Mouse (Mus musculus): ENCODE measurements at regions not wholly inside any gene's neighbourhood (a gene's known extent, or its start where the extent isn't known, plus 50 kb on each side); places are given as distances from the start of the nearest gene placed in this dataset.

- intact Hi-C loops (cut with DNase I): no loop called here
Observed at GRCm38 (mm10) chr8:26868101-26868848, 108.8 kb upstream of the Zfp703 start.

DNA sequence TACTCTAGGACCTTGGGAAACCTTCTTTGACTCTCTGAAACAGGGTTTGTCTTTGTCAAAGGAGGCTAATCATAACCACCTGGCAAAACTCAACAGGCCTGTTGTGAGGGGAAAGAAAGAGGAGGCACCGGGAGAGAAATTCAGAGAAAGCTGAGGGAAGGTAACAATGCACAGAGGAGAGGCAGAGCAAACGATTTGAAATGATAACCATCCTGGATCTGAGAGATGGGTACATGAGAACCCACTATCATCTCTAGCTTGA, 108.3 kb upstream of the Zfp703 start:
- intact Hi-C loops (cut with DNase I): no loop called here

- intact Hi-C loops (cut with DNase I): no loop called here
Observed at GRCm38 (mm10) chr8:26871838-26872237, 105.3 kb upstream of the Zfp703 start.

- intact Hi-C loops (cut with DNase I): no loop called here
Observed at GRCm38 (mm10) chr8:26872382-26872781, 104.7 kb upstream of the Zfp703 start.

- intact Hi-C loops (cut with DNase I): no loop called here
Observed at GRCm38 (mm10) chr8:26872815-26873214, 104.3 kb upstream of the Zfp703 start.

GRCm38 (mm10) chr8:26880177-26880576, 96.9 kb upstream of the Zfp703 start:
- intact Hi-C loops (cut with DNase I): no loop called here

DNA sequence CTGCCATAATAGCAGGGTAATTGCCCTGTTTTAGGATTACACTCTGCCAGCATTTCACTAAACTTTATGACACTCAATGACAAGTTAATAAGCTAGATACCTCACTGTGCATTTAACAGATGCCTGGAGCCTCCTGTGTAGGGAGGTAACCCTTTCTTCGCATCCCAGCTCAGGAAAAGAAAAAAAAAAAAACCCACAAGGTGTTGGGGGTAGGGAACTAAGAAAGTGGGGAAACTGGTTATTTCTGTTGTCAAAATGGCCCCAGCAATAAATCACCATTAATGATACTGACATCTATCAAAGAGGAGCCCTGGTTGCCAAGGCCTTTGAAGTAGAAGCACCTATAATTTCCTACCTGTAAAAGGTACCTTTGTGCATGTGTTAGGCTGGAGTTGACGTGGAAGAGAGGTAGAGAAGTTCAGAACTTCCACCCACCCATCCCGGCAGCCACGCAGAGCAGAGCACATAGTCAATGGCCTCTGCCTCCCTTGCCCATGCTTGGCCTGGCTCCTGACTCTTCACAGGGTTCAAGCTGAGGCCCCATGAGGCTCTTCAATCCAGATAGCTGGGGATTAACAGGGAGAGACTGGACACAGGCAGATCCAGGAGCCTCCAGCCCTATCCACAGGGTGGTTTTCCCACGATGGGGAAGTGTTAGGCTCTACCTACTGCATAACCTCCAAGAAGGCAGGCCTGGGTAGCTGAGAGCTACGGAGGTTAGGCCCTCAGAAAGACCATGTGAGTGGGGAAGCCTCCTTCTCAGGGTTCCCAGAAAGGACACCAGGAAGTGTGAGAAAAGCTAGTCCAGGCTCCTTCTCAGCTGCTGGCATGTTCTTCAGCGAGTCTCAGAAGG, 95.6 kb upstream of the Zfp703 start:
- intact Hi-C loops (cut with DNase I): no loop called here

GRCm38 (mm10) chr8:26882616-26883015, 94.5 kb upstream of the Zfp703 start:
- intact Hi-C loops (cut with DNase I): no loop called here

GRCm38 (mm10) chr8:26883285-26883684, 93.8 kb upstream of the Zfp703 start:
- intact Hi-C loops (cut with DNase I): no loop called here

GRCm38 (mm10) chr8:26883770-26884169, 93.4 kb upstream of the Zfp703 start:
- intact Hi-C loops (cut with DNase I): no loop called here

DNA sequence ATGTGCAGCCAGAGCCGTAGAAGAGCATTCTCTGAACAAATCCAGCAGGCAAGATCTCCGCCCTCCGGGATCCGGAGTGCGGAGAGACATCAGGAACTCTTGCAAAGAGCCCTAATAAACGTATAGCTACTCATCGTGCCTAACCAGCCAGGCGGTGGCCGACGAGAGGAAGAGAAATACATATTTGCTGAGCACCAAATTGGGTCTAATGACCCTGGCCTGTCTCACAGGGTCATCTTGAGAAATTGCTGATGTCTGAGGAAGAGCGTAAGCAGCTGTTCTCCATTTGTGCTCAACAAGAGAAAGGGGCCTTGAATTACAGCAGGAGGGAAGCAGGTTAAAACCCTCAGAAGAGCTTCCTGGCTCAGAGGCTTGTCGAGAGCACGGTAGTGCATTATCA, 92.8 kb upstream of the Zfp703 start:
- intact Hi-C loops (cut with DNase I): no loop called here

GRCm38 (mm10) chr8:26885365-26885764, 91.8 kb upstream of the Zfp703 start:
- intact Hi-C loops (cut with DNase I): no loop called here

- intact Hi-C loops (cut with DNase I): no loop called here
Observed at GRCm38 (mm10) chr8:26886783-26887486, 90.2 kb upstream of the Zfp703 start.

DNA sequence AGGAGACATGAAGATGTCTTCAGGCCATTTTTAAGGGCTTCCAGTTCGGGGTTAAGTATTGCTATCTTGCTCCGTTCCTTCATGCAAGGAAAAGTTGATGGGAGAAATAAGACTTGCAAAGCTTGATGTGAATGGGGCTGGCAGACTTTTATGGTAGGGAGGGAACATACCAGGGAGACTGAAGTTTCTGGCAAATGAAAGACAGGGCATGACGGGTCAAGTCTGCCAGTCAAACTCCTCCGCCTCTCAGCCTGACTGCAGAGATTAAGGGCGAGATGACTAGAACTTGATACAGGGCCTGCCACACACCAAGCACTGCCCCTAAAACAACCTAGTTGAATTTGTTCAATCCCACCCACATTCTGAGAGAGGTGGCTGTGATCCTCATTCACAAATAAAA, 89.6 kb upstream of the Zfp703 start:
- intact Hi-C loops (cut with DNase I): no loop called here

GRCm38 (mm10) chr8:26888050-26888449, 89.1 kb upstream of the Zfp703 start:
- intact Hi-C loops (cut with DNase I): no loop called here

GRCm38 (mm10) chr8:26891881-26892280, 85.2 kb upstream of the Zfp703 start:
- intact Hi-C loops (cut with DNase I): no loop called here

DNA sequence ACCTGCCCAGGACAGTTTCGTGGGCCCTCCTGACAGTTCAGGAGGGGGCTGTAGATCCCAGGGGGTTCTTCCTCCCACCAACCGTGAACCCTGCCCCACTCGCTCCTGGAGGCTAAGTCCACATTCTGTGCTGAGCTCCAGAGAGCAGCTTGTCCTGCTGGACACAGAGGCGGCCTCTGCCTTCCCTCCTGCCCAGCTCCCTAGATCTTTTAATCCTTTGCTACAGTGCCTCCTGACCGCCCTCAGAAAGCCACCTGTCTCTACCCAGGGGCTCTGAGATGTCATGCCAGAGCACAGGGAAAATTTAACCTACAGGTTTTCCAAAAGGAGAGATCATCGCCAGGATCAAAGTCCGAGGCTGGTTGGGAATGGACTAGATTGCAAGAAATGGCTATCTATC, 84.7 kb upstream of the Zfp703 start:
- intact Hi-C loops (cut with DNase I): no loop called here

- intact Hi-C loops (cut with DNase I): no loop called here
Observed at GRCm38 (mm10) chr8:26895867-26896266, 81.3 kb upstream of the Zfp703 start.

GRCm38 (mm10) chr8:26903289-26903688, 73.8 kb upstream of the Zfp703 start:
- intact Hi-C loops (cut with DNase I): no loop called here

- intact Hi-C loops (cut with DNase I): loop anchor here (5.0 kb wide), 1 partner anchor 51 kb away; no protein-coding TSS in a partner anchor
Observed at GRCm38 (mm10) chr8:26906257-26906656, 70.9 kb upstream of the Zfp703 start.

DNA sequence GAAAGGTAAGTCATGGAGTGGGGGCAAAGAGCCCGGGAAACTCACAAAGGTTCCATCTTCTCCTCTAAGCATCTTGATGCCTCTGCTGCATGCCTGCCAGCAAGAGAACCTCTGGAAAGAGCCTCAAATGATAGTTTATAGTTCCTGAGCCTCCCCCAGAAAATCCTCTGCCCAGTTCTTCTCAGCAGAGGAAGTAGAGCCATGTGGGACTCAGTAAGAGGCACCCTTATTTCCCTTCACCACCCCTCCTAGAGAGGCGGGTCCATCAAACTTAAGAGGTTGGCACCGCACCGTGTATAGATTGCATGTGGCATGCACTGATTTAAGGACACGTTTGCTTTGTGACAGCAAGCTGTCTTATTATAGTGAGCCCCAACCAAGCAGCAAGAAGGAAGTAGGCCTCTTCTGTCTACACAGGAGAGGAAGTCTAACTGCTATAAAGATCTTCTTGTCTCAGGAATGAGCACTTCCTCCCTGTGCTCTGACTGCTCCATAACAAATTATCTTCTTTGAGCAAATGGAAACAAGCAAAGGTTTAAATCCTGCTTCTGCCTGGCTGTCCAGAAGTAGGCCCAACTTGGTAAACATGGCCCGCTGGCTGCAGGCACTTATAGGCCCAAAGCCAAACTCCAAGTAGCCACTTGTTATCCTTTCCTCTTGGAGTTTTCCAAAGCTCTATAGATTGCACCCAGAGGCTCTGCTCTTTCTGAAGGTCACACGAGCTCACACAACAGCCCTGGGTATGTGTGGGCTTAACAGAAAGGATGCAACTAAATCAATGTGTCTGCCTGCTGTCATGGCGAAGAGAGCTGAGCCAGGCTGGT, 69.6 kb upstream of the Zfp703 start:
- intact Hi-C loops (cut with DNase I): loop anchor here (5.0 kb wide), 1 partner anchor 50 kb away; no protein-coding TSS in a partner anchor

Data from adrenal gland (tissue).